Mouse (Mus musculus) gastrocnemius, postnatal 10 days (tissue): Measurements from ENCODE around the gene Zdhhc9. TPM values are rescaled to one million over a fixed set of nuclear protein-coding genes. Genes with fewer than 3 reads are reported as not detected.

Experiments used
- DNase-seq: peaks from one replicate; pipeline ENCODE4 v3.0.0; 2021; ENCODE audit warnings: mixed read lengths
- total RNA-seq, 2 experiments: library from RNA; stranded (reverse); gene quantifications; 2 replicates each; pipeline ENCODE4 v1.2.3; 2021

Gene Zdhhc9
- total RNA-seq, 2 experiments from 2014 or later, result 9.5 to 14.9 TPM

DNA sequence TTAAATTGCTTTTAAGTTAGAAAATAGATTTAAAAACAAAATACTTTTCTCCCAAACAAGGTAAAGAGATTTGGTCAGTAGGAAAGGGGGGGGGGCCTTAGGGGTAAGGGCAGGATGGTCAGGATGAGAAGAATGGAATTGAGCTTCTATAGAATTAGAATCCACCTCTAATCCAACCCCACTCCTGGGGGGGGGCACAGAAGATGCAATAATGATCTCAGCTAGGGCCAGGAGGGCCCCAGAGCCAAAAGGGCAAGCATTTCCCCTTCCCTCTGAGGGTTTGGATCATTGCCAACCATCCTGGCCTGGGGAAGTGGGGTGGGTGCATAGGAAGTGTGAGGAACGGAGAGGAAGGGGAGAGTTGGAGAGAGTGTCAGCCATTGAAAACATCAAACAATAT lies 38.3 kb downstream of the Zdhhc9 start:
- DNase-seq, result no peak

DNA sequence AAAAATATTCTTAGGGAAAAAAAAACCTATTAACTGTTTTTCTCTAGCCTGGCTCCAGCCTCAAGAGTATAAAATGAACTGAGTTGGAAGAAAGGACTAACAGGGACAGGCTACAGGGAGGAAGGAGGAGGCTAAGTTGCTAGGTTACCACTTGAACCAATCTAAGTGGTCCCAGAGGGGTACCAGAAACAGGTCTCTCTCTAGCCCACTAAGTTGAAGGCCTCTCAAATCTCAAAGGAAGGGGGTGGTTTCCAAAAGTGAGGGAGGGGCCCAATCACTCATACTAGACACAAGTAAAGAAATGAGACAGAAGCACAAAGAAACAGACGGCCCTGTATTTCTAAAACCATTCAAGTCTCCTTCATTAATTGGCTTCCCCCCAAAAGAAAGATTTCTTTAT lies 38.8 kb downstream of the Zdhhc9 start:
- DNase-seq, result no peak

DNA sequence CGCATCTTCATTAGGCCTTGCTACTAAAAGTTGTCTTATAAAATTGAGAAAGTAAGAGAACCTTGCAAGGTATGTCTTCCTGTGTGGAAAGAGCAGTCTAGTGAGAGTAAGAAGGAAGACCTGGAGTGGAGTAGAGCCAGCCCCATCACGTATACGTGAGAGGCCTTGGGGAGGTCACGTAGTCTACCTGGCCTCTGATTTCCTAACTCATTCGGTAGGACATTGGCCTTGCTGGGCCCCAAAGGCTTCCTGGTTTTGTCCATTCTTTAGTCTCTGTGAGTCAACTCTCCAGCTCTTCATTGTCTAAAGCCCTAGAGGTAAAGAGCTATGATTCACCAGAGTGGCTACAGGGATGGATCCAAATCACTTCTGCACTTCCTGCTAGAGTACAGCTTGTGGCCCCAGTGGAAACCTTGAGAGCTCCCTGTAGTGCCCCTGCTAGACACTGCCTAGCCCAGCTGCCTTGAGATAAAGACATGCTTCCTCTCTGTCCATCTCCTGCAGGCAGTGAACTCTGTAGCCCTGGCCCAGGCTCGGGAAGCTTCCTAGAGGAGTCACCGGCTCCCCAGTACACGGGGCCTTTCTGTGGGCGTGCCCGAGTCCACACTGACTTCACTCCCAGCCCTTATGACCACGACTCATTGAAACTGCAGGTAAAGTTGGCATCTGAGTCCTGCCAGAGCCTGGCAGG lies 50.3 kb downstream of the Zdhhc9 start:
- DNase-seq, result no peak

DNA sequence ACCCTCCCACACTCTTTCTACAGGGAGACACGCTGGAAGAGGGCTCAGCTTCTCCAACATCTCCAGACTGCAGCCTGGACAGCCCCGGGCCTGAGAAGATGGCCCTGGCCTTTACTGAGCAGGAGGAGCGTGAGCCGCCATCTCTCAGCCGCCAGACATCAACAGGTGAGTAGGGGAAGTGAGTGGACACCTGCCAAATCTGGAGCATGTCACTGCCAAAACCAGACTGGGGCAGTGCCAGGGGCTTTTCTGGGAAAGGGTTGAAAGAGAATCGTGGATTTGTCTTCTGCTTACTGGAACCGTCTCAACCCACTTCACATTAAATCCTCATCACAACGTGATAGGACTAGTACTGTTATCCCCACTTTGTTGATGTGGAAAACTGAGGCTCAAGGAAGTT lies 51.3 kb downstream of the Zdhhc9 start:
- no peak for DNase-seq

DNA sequence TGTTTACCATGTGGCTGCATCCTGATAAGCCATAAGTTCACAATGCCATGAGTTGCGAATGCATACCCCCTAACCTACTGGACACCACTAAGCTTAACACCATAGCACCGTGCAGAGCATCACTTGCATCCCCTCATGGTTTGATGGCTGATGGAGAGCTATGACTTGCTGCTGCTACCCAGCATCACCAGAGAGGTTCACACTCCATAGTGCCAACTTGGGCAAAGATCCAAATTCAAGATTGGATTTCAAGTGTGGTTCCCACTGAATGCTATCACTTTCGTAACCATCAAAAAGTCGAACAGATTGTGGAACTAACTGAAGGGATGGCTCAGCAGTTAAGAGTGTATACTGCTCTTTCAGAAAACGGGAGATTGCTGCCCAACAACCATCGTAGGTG lies 53.2 kb downstream of the Zdhhc9 start:
- DNase-seq, result no peak

DNA sequence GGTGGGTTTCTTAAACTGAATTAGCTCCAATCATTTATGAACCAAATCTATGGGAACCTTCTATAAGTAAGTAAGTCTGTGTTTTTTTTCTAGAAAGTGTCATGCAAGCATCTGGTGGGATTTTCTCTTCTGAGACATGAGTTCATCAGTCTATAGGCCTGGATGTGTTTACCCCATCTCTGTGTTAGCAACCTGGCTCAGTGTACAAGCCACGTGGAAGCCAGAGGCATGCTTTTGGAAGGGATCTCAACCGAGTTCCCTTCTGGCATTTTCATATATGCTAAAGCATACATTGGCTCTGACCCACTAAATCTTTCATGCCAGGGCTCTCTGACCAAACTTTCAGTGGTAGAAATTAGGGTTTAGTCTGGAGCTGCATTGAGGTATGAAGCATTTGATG lies 54.7 kb downstream of the Zdhhc9 start:
- no peak for DNase-seq

DNA sequence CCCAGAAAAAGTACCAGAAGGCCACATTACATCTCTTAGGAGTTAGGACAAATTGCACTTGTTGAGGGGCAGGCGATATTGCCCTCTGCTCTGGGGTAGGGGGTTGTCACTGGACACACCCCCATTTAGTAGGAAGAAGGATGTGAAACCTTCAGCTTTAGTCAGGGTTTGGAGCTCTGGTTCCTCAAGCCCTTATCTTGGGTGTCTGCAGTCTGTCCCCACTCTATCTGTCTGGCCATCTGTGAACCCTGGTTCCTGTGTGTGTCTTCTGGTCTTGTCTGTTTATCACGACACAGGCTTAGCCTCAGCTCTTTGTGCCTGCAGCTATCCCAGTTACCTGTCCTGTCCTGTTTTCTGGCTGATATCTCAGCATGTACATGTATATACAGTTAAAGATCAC lies 55.3 kb downstream of the Zdhhc9 start:
- no peak for DNase-seq

DNA sequence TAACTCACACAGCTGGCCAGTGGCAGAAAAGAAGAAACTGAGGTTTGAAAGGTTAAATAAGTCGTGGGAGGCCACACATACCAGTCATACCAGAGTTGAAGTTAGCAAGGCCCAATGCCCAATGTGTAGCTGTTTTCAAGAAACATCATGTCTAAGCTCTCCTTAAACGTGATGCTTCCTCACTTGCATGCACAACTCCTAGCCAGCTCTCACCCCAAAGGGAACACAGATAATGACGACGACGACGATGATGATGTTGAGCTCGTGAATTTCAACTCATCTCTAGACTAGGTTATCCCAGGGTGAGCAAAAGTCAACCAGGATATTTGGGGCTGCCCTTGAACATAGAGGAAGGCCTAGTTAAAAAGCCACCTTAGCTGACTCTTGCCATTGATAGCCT lies 56.6 kb downstream of the Zdhhc9 start:
- no peak for DNase-seq

DNA sequence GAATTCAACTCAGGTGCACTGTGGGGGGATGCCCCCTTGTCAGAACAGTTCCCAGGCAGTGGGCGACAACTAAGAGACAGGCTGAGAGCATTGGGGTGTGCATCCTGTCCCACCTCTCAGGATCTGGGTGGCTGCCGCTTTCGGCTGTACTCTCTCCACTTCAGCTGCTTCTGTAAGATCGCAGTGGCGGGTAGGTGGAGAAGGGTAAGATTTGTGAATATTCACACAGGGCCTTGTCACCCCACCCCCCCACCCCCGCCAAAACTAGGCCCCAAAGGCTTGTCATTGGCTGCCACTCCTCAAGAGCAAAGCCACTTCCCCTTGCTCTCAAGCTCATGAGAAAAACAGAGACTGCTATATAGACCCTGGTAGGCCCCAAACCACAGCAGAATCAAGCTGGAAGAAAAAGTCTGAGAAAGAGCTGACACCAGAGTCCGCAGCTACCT lies 60.9 kb downstream of the Zdhhc9 start:
- DNase-seq, result no peak

DNA sequence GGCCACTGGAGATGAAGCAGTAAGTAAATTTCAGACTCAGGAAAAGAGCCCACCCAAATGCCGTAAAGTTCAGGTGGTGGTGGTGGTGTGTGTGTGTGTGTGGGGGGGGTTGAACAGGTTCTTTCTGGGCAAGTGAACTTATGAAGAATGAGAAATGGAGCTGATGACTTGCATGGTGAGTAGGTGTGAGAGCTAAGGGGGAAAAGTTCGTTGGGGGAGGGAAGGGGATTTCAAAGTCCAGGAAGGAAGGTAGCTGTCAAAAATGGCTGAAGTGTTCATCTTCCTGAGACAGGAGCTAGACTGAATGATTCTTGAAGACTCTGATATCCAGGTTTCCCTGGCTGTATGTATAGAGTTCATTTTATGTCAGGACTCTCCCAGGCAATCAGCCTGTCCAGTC lies 61.5 kb downstream of the Zdhhc9 start:
- no peak for DNase-seq

DNA sequence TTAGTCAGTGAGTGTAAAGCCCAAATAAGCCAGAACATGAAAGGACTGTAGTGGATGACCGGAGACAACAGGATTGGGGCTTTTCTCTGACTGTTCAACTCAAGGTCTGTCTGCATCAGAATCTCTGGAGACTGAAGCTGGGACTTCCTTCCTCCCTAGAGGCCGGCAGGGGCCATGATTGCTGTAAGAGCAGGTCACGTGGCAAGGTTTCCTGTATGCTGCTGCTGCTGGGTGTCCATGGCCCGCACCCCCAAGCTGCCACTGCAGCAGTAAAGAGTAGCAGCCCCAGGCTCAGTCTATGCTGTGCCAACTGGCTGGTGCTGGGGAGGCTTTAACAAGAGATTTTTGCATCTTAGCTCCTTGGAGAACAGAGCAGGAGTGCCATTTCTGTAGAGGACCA lies 62.4 kb downstream of the Zdhhc9 start, which contains the start of gene Sash3:
Gene Sash3 (plus strand): TSS at position 175 of the 400 bp plus-strand sequence.
- no peak for DNase-seq

DNA sequence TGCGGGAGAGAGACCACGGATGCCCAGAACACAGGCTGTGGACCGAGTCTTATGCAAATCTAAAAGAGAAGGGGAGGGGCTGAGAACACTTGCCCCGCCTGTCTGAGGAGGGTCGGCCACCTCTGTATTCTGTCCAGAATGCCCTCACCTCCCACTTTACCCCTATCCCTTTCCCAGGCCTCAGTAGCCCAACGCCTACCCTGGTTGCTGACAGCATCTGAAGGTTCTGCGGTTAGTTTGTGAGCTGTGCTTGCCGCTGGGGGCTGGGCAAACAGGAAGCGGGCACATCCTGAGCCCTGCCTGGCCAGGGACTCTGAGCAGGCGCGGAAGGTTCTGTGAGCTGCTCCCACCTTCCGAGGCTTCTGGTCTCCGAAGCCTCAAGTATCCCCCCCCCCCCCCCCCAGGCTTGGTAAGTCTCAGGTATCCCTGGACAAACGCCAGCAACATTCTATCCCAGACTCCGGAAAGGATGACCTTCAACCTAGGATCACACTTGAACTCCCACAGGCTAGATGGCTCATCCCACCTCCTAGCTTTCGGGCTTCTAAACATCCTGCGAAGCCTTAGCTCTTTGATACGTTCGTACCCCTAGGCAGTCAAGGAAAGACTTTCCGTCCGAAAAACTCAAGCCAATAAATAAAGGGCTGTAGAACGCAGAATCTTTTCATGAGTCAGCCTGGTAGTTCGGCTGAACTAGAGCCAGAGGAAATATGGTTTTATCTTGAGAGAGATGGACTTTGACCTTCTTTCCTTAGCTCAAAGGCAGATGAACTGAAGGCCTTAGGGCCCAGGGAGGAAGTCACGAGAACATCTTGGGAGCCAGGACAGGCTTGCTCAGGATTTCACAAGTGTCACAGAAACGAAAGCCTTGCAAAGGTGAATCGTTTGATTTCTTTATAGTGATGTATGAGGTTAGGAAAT lies 65.0 kb downstream of the Zdhhc9 start:
- no peak for DNase-seq

DNA sequence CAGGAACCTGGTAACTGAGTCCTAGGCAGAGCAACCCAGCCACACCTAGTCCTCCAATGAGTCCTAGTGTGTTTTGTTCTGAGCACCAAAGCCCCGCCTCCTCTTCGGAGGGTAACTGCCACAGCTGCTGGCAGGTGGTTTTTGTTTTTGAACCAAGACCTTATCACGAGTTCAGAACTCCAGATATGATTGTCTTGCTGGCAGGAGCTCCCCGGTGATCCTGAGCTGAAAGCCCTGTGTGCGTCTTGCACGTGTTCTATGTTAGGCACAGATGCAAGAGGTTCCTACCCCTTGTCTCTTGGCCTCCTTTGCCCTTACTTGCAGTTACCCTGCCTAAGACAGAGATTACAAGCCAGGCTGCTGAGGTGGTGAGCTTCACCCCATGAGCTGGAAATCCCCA lies 67.2 kb downstream of the Zdhhc9 start:
- DNase-seq, result no peak

DNA sequence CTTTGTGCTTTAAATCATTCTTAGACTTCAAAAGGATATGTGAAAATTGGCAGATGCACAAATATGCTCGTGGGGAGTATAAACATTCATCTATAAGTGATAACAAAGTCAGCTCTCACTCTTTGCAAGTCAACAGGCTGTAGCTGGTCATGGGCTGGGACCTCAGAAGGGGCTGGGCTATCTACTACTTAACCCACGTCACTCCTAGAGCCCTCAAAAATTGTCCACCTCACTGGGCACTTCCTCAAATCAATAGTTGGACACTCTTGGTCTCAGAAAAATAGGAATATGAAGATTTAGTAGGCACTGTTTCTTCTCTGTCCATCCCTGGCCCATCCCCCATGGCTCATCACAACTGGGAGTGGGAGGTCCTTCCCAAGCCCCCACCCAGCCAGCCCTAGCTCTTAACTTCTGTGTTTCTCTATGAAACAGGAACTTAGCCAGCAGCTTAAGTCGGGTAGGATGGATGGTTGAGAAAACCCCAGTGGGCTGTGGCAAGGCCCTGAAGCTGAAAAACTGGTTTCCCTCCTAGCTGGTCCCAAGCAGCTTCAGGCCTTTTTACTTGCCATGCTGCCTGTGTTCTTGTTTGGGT lies 68.3 kb downstream of the Zdhhc9 start:
- no peak for DNase-seq

DNA sequence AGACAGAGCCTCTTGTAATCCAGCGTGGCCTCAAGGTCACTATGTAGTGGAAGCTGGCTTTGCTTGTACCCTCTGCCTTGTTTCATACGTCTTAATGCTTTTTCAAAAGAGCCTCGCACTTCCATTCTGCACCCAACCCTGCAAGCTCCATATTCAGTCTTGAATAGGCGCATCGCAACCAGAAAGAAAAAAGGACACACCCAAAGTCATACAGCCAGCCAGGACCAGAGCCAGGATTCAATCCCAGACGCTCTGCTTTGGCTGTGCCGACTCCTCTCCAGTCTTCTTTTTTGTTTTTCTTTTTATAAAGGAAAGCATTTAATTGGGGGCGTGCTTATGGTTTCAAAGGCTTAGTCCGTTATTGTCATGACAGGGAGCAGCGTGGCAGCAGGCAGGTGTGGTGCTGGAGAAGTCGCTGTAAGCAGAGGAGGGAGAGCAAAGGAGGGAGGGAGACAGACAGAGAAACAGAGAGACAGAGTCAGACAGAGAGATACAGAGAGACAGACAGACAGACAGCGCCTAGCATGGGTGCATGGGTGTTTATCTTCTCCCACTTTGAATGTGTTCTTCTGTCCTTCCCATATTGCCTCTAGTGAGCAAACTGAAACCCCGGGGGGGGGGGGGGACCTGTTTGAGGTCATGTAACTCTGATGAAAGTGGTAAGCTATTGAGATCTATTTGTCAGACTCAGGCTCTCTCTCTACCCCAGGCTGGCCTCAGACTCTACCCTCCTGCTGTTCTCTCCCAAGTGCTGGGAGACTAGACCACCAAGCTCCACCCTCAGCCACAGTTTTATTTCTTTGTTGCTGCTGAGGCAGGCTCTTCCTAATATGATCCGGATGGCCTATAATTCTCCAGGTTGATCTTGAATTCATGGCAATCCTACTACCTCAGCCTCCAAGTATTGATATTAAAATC lies 69.1 kb downstream of the Zdhhc9 start:
- DNase-seq, result no peak

DNA sequence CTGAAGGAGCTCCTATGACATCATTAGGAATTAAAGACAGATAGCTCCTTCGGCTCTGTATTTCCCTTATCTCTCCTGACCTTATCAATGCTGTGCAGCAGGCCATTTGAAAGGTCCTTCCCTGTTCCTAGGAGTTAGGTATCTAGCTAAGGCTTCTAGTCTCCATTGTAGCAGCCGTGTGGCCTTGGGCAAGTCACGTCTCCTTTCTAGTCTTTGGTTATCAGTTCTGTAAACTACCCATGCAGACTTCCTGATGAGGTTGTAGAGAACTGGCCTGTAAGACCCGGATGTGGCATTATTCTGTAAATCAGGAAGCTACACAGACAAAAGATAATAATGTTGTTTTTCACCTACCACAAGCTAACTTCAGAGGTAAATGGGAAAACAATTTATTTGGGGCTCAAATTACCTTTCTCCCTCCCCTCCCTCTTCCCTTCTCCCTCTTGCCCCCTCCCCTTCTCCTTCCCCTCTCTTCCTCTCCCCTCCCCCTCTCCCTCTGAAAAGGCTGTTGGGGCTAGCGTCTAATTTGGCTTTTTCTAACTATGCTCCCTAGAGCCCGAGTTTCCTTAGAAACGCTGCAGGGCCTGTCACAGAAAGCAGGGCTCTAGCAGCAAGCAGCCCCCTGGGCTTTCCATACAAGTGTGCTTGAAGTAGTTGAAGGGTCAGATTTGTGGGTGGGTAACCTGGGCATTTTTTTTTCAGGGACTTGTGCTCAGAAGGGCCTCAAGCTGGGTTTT lies 70.0 kb downstream of the Zdhhc9 start:
- no peak for DNase-seq

DNA sequence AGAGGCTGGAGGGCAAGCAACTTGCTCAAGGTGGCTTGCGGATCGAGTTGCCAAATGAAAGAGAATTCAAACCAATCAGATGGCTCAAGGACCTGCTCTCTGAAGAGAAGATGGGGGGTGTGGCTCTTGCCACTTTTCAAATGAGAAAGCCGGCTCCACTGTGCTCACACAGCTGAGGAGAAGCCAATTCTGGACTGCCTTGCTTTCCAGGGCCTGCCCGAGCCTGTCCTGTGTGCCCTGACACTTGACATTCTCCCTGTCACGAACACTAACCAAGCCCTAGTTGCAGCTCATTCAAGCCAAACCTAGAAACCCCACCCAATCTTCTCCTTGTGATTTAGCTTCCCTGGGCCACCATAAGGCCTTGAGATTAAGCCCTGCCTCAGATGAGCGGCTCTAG lies 70.7 kb downstream of the Zdhhc9 start:
- no peak for DNase-seq

DNA sequence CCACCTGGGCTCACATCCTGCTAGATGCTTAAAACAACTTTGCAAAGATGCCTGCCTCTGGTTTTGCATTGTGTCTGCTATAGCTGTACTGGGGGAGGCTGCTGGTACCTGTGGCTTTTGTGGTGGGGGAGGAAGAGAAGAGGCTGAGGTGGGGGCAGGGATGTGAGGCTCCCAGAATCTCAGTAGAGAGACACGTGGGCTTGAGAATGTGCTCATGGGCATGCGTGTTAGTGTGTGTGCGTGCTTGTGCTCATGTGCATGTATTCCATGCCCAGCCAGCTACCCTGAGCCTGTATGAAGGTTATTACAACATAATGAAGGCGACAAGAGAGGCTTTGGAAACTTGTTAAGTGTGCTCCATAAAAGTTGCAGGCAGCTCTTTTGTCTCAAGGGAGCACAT lies 71.7 kb downstream of the Zdhhc9 start:
- no peak for DNase-seq

DNA sequence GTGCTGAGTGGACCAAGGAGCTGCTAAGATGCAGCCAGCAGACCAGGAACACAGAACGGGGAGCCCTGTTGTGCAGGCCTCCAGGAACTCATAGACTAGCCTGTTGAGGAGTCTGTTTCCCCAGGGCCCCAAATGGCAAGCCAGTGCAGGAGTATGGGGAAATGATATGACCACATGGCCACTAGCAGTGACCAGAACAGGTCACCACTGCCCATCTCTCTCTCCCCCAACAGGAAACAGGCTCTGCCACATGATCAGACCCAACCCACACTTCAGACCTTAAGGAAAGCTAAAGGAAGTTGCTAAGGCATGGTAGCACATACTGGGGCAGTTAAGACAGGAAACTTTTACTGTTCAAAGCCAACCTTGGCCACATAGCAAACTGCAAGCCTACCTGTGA lies 79.5 kb downstream of the Zdhhc9 start:
- no peak for DNase-seq

DNA sequence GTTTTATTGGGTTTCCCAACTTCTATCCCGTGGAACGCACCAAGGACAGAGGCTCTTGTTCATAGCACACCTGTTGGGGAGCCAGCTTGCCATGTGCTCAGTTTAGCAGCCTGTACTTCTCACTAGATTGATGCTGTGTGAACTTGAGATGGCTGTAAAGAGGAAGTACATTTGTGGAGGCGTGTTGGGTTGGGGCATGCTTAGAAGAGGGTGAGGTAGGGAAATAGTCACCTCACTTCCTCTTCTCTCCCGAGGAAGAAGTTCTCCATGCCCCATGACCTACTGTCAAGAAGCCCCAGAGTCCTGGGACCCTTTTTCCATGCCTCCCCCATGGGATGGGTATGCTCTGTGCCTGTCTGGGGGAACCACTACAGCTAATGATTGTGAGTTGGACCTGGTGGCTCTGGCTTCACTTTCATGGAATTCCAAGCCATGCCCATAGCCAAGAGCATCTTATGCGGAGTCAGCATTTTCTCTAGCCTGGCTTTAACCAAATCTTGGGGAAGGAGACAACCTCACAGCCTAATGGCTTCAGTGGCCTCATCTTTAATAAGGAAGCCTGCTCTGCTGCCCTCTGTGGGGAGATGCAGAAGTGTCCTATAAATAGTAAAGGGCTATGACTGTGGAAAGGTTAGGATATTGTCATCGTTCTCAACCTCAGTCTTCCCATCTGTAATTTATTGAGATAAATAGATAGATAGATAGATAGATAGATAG lies 81.0 kb downstream of the Zdhhc9 start:
- DNase-seq, result no peak
